Mouse (Mus musculus) bone marrow macrophage, adult 2 months (primary cell): Measurements from ENCODE around the gene Map3k20.

Source experiments
- CTCF ChIP-seq: IDR thresholded peaks from 2 replicates; pipeline ENCODE4 v1.5.1; 2012; ENCODE audit warnings: low read depth, mild to moderate bottlenecking, low read length, moderate library complexity
- POLR2A ChIP-seq: IDR thresholded peaks from 2 replicates; pipeline ENCODE4 v1.6.1; 2012; ENCODE audit warnings: mild to moderate bottlenecking, low read depth, low read length, borderline replicate concordance

- TF ChIP-seq CTCF, result no peak
- TF ChIP-seq POLR2A, result no peak
Observed at GRCm38 (mm10) chr2:72446615-72447014, 161.2 kb downstream of the Map3k20 start.
